Mouse (Mus musculus) cerebellum, adult (tissue): ENCODE measurements around the gene Hist1h3c.
"Not testable (repeated sequence)": the region's sequence is repeated elsewhere in the genome, so short reads cannot be mapped to it uniquely, and the experiment has no call there.

Source experiments
- ATAC-seq: cut with Nextera tagmentation; 2 replicates; pipeline ENCODE4 v1.9.2; 2017; ENCODE audit warnings: mild to moderate bottlenecking, moderate library complexity, mixed read lengths; ENCODE audit not compliant: insufficient number of reproducible peaks, low FRiP score, low TSS enrichment

Hist1h3c gene

GRCm38 (mm10) chr13:23745381-23746161 lies at the start of gene Hist1h3c:
Gene Hist1h3c, minus strand, starts transcription at chr13:23745602.
- peak; percentile 56 for ATAC-seq

GRCm38 (mm10) chr13:23792520-23792919 lies 47.1 kb upstream of the Hist1h3c start:
- no peak for ATAC-seq

- no peak for ATAC-seq
Measured at GRCm38 (mm10) chr13:23779025-23779424, 33.6 kb upstream of the Hist1h3c start.

GRCm38 (mm10) chr13:23778339-23778738 lies 32.9 kb upstream of the Hist1h3c start:
- ATAC-seq, result no peak

GRCm38 (mm10) chr13:23772561-23773313 lies 27.3 kb upstream of the Hist1h3c start:
- no peak for ATAC-seq

- not testable (repeated sequence) for ATAC-seq
Measured at GRCm38 (mm10) chr13:23769613-23770012, 24.2 kb upstream of the Hist1h3c start, which contains the start of gene Trim38. Gene Trim38, plus strand, starts transcription at chr13:23769913.

- ATAC-seq, result no peak
Measured at GRCm38 (mm10) chr13:23768834-23769397, 23.5 kb upstream of the Hist1h3c start.

GRCm38 (mm10) chr13:23766772-23767171 lies 21.4 kb upstream of the Hist1h3c start:
- no peak for ATAC-seq

GRCm38 (mm10) chr13:23765172-23765513 lies 19.7 kb upstream of the Hist1h3c start:
- no peak for ATAC-seq

- ATAC-seq, result no peak
Measured at GRCm38 (mm10) chr13:23764324-23765171, 19.1 kb upstream of the Hist1h3c start.

- ATAC-seq, result peak; percentile 71
Measured at GRCm38 (mm10) chr13:23763586-23764323, 18.4 kb upstream of the Hist1h3c start, which contains the start of gene Hist1h1a. Gene Hist1h1a, plus strand, starts transcription at chr13:23763666.

GRCm38 (mm10) chr13:23763242-23763585 lies 17.8 kb upstream of the Hist1h3c start:
- ATAC-seq, result no peak

GRCm38 (mm10) chr13:23761871-23762821 lies 16.7 kb upstream of the Hist1h3c start, which contains the start of gene Hist1h3a:
Gene Hist1h3a, minus strand, starts transcription at chr13:23762386.
- peak; percentile 83 for ATAC-seq

- ATAC-seq, result peak; percentile 69
Measured at GRCm38 (mm10) chr13:23760972-23761864, 15.8 kb upstream of the Hist1h3c start, which contains the start of gene Hist1h4a. Gene Hist1h4a, minus strand, starts transcription at chr13:23761230.

- ATAC-seq, result no peak
Measured at GRCm38 (mm10) chr13:23760240-23760971, 15.0 kb upstream of the Hist1h3c start.

- ATAC-seq, result no peak
Measured at GRCm38 (mm10) chr13:23759916-23760239, 14.5 kb upstream of the Hist1h3c start.

- no peak for ATAC-seq
Measured at GRCm38 (mm10) chr13:23759251-23759771, 13.9 kb upstream of the Hist1h3c start.
